Mouse (Mus musculus) ES-E14 (cell line): Measurements from ENCODE around the gene Baiap2.

Experiments
- MAFK ChIP-seq: IDR thresholded peaks from 2 replicates; pipeline ENCODE4 v1.6.1; 2014; ENCODE audit warnings: mild to moderate bottlenecking, low read depth, low read length, inconsistent platforms; ENCODE audit not compliant: insufficient read depth
- ZC3H11A ChIP-seq: IDR thresholded peaks from 2 replicates; pipeline ENCODE4 v1.6.1; 2012; ENCODE audit warnings: low read depth, mild to moderate bottlenecking, inconsistent platforms, low read length, borderline replicate concordance
- ZNF384 ChIP-seq: IDR thresholded peaks from 2 replicates; pipeline ENCODE4 v1.6.1; 2012; ENCODE audit warnings: low read depth, low read length, inconsistent platforms

DNA sequence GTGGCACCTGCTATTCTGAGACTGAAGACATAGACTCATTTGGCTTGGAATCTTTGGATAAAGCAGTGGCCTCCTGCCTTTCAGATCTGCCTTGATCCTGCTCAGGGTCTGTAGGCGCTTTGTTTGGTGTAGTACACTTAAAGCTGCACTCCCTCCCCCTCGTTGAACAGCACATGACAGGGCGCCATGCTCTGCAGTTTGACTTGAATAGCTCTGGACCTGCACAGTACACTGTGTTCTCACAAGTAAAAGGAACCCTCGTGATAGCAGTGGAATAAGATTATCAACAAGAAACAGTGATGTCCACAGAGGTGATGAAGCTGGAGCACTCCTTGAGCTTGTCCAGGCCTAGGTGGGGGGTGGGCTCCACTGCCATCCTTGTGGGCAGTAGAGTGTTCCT, 17.2 kb downstream of the Baiap2 start:
- TF ChIP-seq ZC3H11A (no peak), ZNF384 (no peak), MAFK (no peak)
